Mouse (Mus musculus) neural tube, embryonic 11.5 days (tissue): Measurements from ENCODE around the gene Pik3r6. TPM values are rescaled to one million over a fixed set of nuclear protein-coding genes. Genes with fewer than 3 reads are reported as not detected.

ENCODE experiments used
- ATAC-seq: fragments of 200-750 bp; cut with Nextera tagmentation; 2 replicates; pipeline ENCODE4 v1.8.0; 2017; ENCODE audit warnings: moderate number of reproducible peaks, mild to moderate bottlenecking, moderate TSS enrichment, moderate library complexity; ENCODE audit not compliant: insufficient read depth, low FRiP score, low TSS enrichment
- DNase-seq: peaks from one replicate; pipeline ENCODE4 v3.0.0-alpha.2; 2015; ENCODE audit warnings: low spot score
- H3K27ac ChIP-seq: fragments of 300-500 bp; sonication (generic); 2 replicates; pipeline ENCODE4 v1.5.1; 2014; ENCODE audit warnings: low read depth, mild to moderate bottlenecking, low read length
- H3K27me3 ChIP-seq: fragments of 300-500 bp; sonication (generic); 2 replicates; pipeline ENCODE4 v1.6.1; 2014; ENCODE audit warnings: mild to moderate bottlenecking, low read length, mixed read lengths; ENCODE audit not compliant: control insufficient read depth, insufficient read depth
- H3K36me3 ChIP-seq: fragments of 300-500 bp; sonication (generic); 2 replicates; pipeline ENCODE4 v1.6.1; 2014; ENCODE audit warnings: mild to moderate bottlenecking, low read length, moderate library complexity, mixed read lengths; ENCODE audit not compliant: control insufficient read depth, insufficient read depth
- H3K4me1 ChIP-seq: fragments of 300-500 bp; sonication (generic); 2 replicates; pipeline ENCODE4 v1.6.1; 2014; ENCODE audit warnings: low read length, mixed read lengths; ENCODE audit not compliant: control insufficient read depth, insufficient read depth
- H3K4me2 ChIP-seq: fragments of 300-500 bp; sonication (generic); 2 replicates; pipeline ENCODE4 v1.6.1; 2014; ENCODE audit warnings: low read depth, mild to moderate bottlenecking, moderate library complexity
- H3K4me3 ChIP-seq: fragments of 300-500 bp; sonication (generic); 2 replicates; pipeline ENCODE4 v1.5.1; 2014; ENCODE audit warnings: low read depth, low read length
- H3K9ac ChIP-seq: fragments of 300-500 bp; sonication (generic); 2 replicates; pipeline ENCODE4 v1.6.1; 2014; ENCODE audit warnings: mild to moderate bottlenecking, low read length
- H3K9me3 ChIP-seq: fragments of 300-500 bp; sonication (generic); 2 replicates; pipeline ENCODE4 v1.6.1; 2016; ENCODE audit warnings: low read length; ENCODE audit not compliant: control insufficient read depth
- WGBS: fragments of 180-500 bp; shearing (Covaris S2); extraction: QIAGEN DNeasy Blood & Tissue Kit; methylation state at CpG from one replicate; pipeline ENCODE4 v1.1.7; 2014; 5-methylcytosine and 5-hydroxymethylcytosine counted together
- polyA plus RNA-seq: library from polyadenylated mRNA; unstranded; fragments of >200 nt; fragmentation: Nextera tagmentation; extraction: Ambion mirVana; gene quantifications from 2 replicates; pipeline ENCODE4 v1.2.1, GENCODE M21; 2014

The Pik3r6 gene
- polyA plus RNA-seq, 1 experiment from 2014 or later: 1.6 TPM

DNA sequence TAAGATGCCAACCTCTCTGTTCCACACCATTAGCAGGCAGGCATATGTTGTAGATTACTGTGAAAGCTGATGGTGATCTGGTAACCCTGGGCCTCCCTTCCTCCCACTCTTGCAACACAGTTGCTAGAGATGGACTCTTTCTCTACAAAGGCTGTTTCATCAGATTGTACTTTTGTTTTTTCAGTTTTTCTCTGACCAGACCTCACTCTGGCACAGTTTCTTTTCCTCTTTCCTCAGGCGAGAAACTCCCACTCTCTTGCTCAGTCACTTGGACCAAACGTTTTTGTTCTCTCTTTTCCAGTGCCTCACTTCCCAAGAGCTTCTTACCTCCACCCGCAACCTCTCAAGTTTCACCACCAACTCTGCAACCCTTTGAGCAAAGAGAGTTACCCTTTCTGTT is 11.2 kb downstream of the Pik3r6 start:
- no peak for ATAC-seq
- H3K9ac ChIP-seq: no peak overlapping the region
- no peak overlapping the region for H3K4me3 ChIP-seq
- no peaks in the 10 kb centered on the region for H3K9me3 ChIP-seq
- no peak for DNase-seq
- no peak overlapping the region for H3K27ac ChIP-seq
- no peak overlapping the region for H3K4me2 ChIP-seq
- H3K36me3 ChIP-seq: no peaks in the 10 kb centered on the region
- 49% methylated on average over 3 of the region's 3 CpGs for WGBS
- no peaks in the 10 kb centered on the region for H3K27me3 ChIP-seq
- H3K4me1 ChIP-seq: no peaks in the 10 kb centered on the region

DNA sequence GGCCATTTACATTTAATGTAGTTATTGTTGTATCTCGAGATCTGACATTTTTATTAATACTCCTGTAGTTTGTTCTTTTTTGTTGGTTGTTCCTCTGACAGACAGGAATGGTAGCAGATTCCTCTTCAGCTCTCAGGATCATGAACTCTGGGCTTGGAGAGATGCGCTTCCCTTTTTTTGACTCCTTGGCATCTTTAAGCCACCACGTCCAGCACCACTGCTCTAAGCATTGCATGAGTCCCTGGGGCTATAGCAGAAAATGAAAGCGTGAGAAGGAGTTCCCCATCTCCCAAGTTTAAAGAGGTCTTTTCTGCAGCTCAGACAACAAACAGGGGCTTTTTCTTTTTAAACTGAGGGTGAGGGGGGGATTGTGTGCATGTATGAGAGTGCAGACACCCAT is 16.5 kb downstream of the Pik3r6 start:
- H3K36me3 ChIP-seq: no peaks in the 10 kb centered on the region
- H3K9ac ChIP-seq: no peak overlapping the region
- H3K4me3 ChIP-seq: no peak overlapping the region
- H3K4me2 ChIP-seq: no peak overlapping the region
- H3K9me3 ChIP-seq: no peaks in the 10 kb centered on the region; the same call in 1 of the 2 replicates
- H3K27ac ChIP-seq: no peak overlapping the region
- no peaks in the 10 kb centered on the region for H3K27me3 ChIP-seq
- 84% methylated on average over 4 of the region's 4 CpGs for WGBS
- no peaks in the 10 kb centered on the region for H3K4me1 ChIP-seq
- ATAC-seq (no peak), DNase-seq (no peak)

DNA sequence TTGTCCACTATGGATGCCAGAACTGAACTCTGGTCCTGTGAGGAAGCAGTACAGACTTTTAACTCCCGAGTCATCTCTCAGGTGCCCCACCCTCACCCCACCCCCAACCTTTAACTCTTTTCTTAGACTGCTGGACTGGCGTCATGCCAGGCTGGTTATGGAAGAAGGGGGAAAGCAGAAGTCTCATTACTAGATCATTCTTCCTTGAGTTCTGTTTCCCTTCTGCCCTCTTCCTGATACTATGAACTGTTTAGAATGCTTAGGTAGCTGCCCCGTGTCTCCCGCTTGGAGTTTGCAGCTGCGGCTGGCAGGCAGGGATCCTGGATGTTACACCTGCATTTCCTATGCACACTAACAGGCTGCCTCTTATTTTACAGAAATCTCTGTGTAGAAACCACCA is 17.0 kb downstream of the Pik3r6 start:
- H3K9ac ChIP-seq: no peak overlapping the region
- no peak for DNase-seq
- 94% methylated on average over 5 of the region's 5 CpGs for WGBS
- H3K36me3 ChIP-seq: no peaks in the 10 kb centered on the region
- H3K9me3 ChIP-seq: no peaks in the 10 kb centered on the region; the same call in 1 of the 2 replicates
- no peak overlapping the region for H3K27ac ChIP-seq
- H3K4me3 ChIP-seq: no peak overlapping the region
- H3K27me3 ChIP-seq: no peaks in the 10 kb centered on the region
- no peak overlapping the region for H3K4me2 ChIP-seq
- ATAC-seq: no peak
- no peaks in the 10 kb centered on the region for H3K4me1 ChIP-seq

DNA sequence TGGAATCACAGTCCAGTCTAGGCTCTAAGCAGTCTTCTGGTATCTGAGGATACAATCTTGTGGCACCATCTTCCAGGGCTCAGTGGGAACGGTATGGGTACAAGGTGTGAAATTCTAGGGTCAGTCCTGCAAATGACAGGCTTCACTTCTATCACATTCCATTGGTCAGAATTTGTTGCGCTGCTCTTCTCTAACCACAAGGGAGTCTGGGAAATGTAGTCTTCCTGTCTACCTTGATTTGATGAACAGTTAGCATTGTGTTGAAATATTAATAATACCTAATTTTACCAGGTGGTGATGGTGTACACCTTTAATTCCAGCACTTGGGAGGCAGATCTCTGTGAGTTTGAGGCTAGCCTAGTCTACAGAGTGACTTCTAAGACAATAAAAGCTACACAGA is 17.6 kb downstream of the Pik3r6 start:
- no peak overlapping the region for H3K4me2 ChIP-seq
- H3K4me3 ChIP-seq: no peak overlapping the region
- no peaks in the 10 kb centered on the region for H3K36me3 ChIP-seq
- no peak overlapping the region for H3K9ac ChIP-seq
- no peak overlapping the region for H3K27ac ChIP-seq
- WGBS: 85% methylated on average over 2 of the region's 2 CpGs
- H3K9me3 ChIP-seq: no peaks in the 10 kb centered on the region; the same call in 1 of the 2 replicates
- no peaks in the 10 kb centered on the region for H3K4me1 ChIP-seq
- H3K27me3 ChIP-seq: no peaks in the 10 kb centered on the region
- DNase-seq: no peak
- ATAC-seq: no peak

DNA sequence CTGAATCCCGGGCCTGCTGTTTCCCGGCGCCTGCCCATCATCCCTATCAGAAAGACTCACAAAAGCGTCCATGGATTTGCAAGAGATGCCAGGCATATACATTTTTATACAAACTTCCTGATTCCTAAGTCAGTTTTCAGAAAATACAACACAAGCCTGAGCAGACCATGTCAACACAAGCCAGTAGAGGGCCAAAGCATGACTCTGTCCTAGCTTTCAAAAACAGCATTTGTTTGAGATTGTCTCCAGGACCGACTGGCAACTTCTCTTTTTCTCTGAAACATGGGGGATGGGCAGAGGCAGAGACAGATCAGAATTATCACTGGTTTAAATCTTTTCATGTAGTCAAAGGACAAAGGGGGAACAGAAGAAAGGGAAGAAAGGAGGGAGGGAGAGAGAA is 18.5 kb downstream of the Pik3r6 start:
- Histone ChIP-seq H3K9ac (no peak overlapping the region), H3K4me1 (no peaks in the 10 kb centered on the region), H3K27ac (no peak overlapping the region), H3K4me3 (no peak overlapping the region), H3K4me2 (no peak overlapping the region), H3K27me3 (no peaks in the 10 kb centered on the region), H3K9me3 (no peaks in the 10 kb centered on the region; the same call in 1 of the 2 replicates), H3K36me3 (no peaks in the 10 kb centered on the region)
- DNase-seq (no peak), ATAC-seq (no peak)
- 83% methylated on average over 5 of the region's 5 CpGs for WGBS

DNA sequence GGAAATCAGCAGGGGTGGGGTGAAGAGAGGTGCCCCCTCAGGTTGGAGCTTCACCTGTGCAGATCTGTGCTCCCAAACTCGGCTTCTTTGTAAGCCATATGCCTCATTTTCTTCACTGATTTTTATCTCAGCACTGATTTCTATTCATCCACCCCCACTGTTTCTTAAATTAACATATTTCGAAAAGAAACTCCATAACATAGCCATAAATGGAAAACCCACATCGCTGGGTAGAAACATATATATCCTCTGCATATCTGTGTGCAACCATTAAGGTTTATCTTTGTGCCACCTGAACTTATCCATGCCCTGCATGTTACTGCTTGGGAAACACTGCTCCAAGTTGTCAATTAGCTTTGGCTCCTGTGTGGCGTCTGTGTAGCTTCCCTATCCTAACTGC is 23.6 kb downstream of the Pik3r6 start:
- Histone ChIP-seq H3K4me3 (no peak overlapping the region), H3K4me2 (no peak overlapping the region), H3K27me3 (no peaks in the 10 kb centered on the region), H3K36me3 (no peaks in the 10 kb centered on the region), H3K9ac (no peak overlapping the region), H3K9me3 (no peaks in the 10 kb centered on the region), H3K27ac (no peak overlapping the region), H3K4me1 (no peaks in the 10 kb centered on the region)
- DNase-seq (no peak), ATAC-seq (no peak)
- WGBS: 74% methylated on average over 4 of the region's 4 CpGs

DNA sequence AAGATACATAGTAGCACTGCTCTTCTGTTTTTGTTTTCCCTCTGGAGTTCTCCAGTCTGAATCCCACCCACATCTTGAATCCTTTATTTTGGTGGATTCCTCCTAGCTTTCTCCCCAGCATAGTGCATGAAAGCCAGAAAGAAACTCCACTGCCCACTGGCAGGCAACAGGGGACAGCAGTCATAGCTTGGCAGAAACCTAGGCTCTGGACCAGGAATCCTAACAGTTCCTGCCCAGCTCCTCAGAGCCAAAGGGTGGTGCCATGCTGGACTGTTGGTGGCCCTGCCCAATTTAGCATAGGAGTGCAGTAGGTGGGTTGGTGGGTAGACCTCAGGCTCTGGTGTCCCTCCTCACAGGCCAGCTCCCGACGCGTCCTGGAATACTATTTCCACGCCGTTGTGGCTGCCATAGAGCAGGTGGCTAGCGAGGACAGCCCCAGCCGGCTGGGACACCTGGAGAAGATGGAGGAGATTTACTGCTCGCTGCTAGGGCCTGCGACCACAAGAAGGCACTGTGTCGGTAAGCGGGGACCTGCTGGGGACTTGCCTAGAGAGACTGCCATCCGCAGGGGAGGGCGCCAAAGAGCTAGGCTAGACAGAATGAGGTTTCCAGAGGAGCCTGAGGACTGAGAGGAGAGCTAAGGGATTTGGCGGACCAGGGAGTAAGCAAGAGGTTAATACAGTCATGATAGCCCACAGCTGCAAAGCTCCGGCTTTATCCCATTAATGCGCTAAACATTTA is 28.4 kb downstream of the Pik3r6 start:
- no peaks in the 10 kb centered on the region for H3K9me3 ChIP-seq
- H3K4me2 ChIP-seq: no peak overlapping the region
- no peak overlapping the region for H3K27ac ChIP-seq
- ATAC-seq (no peak), DNase-seq (peak; percentile 28)
- H3K4me1 ChIP-seq: no peaks in the 10 kb centered on the region
- no peak overlapping the region for H3K4me3 ChIP-seq
- H3K36me3 ChIP-seq: no peaks in the 10 kb centered on the region
- 25% methylated on average over 16 of the region's 16 CpGs for WGBS
- H3K27me3 ChIP-seq: no peaks in the 10 kb centered on the region
- H3K9ac ChIP-seq: no peak overlapping the region

DNA sequence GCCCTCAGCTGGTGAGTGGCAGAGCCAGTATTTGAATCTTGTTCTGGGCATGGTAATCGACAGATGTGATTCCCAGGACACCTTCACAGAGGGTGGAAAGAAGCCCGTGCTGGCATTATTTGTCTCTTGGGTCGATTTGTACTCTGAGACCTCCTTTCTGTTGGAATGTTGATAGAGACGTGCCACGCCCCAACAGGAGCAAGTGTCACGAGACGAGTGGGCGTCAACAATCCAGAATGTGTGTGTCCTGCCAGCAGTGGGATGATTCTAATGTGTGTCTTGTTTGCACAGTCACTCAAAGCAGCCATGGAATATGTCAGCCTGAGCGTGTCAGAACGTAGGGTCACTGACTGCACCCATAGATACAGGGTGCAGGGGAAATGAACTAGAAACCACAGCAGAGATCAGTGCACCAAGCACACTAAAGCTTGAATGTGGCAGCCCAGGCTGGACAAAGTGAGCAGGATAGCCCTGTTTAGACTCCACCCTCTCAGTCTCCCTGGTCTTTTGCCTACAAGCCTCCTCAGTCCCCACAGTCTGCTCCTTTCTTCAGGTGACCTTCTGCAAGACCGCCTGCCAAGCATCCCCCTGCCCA is 29.2 kb downstream of the Pik3r6 start:
- Histone ChIP-seq H3K9me3 (no peaks in the 10 kb centered on the region), H3K4me3 (no peak overlapping the region), H3K4me2 (no peak overlapping the region), H3K4me1 (no peaks in the 10 kb centered on the region), H3K27ac (no peak overlapping the region), H3K9ac (no peak overlapping the region), H3K36me3 (no peaks in the 10 kb centered on the region), H3K27me3 (no peaks in the 10 kb centered on the region)
- 86% methylated on average over 11 of the region's 11 CpGs for WGBS
- DNase-seq (no peak), ATAC-seq (no peak)

DNA sequence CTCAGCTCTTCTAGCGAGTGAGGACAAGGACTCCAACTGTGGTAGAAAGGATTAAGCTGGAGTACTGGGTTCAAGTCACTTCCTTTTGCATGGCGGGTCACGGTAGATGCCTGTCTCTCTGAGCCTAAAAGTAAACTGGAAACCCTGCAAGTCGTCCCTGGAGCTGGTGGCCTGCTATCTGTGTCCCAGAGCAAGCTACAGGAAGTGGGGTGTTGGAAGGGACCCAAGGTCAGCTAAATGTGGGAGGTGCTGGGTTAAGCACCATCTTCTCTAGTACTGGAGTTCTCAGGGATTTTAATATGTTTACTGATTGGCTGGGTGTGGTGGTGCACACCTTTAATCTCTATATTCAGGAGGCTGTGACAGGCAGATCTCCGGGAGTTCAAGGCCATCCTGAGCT is 30.0 kb downstream of the Pik3r6 start:
- DNase-seq (no peak), ATAC-seq (no peak)
- 79% methylated on average over 5 of the region's 5 CpGs for WGBS
- no peak overlapping the region for H3K9ac ChIP-seq
- H3K9me3 ChIP-seq: no peaks in the 10 kb centered on the region
- H3K27ac ChIP-seq: no peak overlapping the region
- H3K4me2 ChIP-seq: no peak overlapping the region
- H3K36me3 ChIP-seq: no peaks in the 10 kb centered on the region
- no peaks in the 10 kb centered on the region for H3K27me3 ChIP-seq
- no peak overlapping the region for H3K4me3 ChIP-seq
- H3K4me1 ChIP-seq: no peaks in the 10 kb centered on the region
